Mouse (Mus musculus) MEL (cell line): ENCODE measurements around the gene Tbxas1. TPM values are rescaled to one million over a fixed set of nuclear protein-coding genes. Genes with fewer than 3 reads are reported as not detected.

Experiments used
- DNase-seq: peaks from one replicate; pipeline ENCODE4 v3.0.0; 2011; ENCODE audit warnings: low read depth, low spot score
- H3K27ac ChIP-seq: 2 replicates; pipeline ENCODE4 v1.5.1; 2012; ENCODE audit warnings: low read depth, mild to moderate bottlenecking, control low read depth, low read length, moderate library complexity; ENCODE audit not compliant: control insufficient read depth
- H3K27me3 ChIP-seq, 2 experiments: fragments of 150-350 bp in 1 of 2; sonication (generic) in 1 of 2; 2 replicates each; pipeline ENCODE4 v1.6.1; 2012; ENCODE audit warnings: low read length in 2 of 2, mild to moderate bottlenecking in 2 of 2, improper control_type of control experiment in 1 of 2, moderate library complexity in 1 of 2; ENCODE audit not compliant: insufficient read depth in 2 of 2, control insufficient read depth in 1 of 2
- H3K36me3 ChIP-seq, 2 experiments: 2 replicates each; pipeline ENCODE4 v1.6.1; 2012 to 2014; ENCODE audit warnings: low read length in 2 of 2, improper control_type of control experiment in 1 of 2, inconsistent platforms in 1 of 2, mild to moderate bottlenecking in 1 of 2; ENCODE audit not compliant: insufficient read depth in 2 of 2, control insufficient read depth in 1 of 2
- H3K4me1 ChIP-seq, 2 experiments: fragments of 150-350 bp in 1 of 2; sonication (generic) in 1 of 2; 2 replicates each; pipeline ENCODE4 v1.6.1; 2012; ENCODE audit warnings: low read length in 2 of 2, improper control_type of control experiment in 1 of 2, mild to moderate bottlenecking in 1 of 2; ENCODE audit not compliant: insufficient read depth in 2 of 2, control insufficient read depth in 1 of 2
- H3K4me3 ChIP-seq, 2 experiments: fragments of 150-350 bp in 1 of 2; sonication (generic) in 1 of 2; 2 replicates each; pipeline ENCODE4 v1.5.1; 2012; ENCODE audit warnings: low read depth in 2 of 2, low read length in 2 of 2, mild to moderate bottlenecking in 2 of 2, moderate library complexity in 2 of 2, control low read depth in 1 of 2, improper control_type of control experiment in 1 of 2; ENCODE audit not compliant: control insufficient read depth in 1 of 2, insufficient read depth in 1 of 2
- H3K79me2 ChIP-seq: 2 replicates; pipeline ENCODE4 v1.6.1; 2012; ENCODE audit warnings: mild to moderate bottlenecking, low read length, moderate library complexity; ENCODE audit not compliant: control insufficient read depth, poor library complexity, insufficient read depth
- H3K9ac ChIP-seq: 2 replicates; pipeline ENCODE4 v1.6.1; 2012; ENCODE audit warnings: low read depth, mild to moderate bottlenecking, control low read depth, low read length, moderate library complexity; ENCODE audit not compliant: control insufficient read depth, poor library complexity, severe bottlenecking
- H3K9me3 ChIP-seq: fragments of 150-350 bp; sonication (generic); replicated peaks from 2 replicates; pipeline ENCODE4 v1.6.1; 2012; ENCODE audit warnings: mild to moderate bottlenecking, low read length, improper control_type of control experiment, moderate library complexity; ENCODE audit not compliant: insufficient read depth
- CHD2 ChIP-seq: IDR thresholded peaks from 2 replicates; pipeline ENCODE4 v1.6.1; 2011; ENCODE audit warnings: low read length, improper control_type of control experiment
- CTCF ChIP-seq, 3 experiments: IDR thresholded peaks in 2 of 3; conservative IDR thresholded peaks in 1 of 3; 2 replicates each; pipeline ENCODE4 v1.5.1; 2011 to 2012; ENCODE audit warnings: low read length in 3 of 3, low read depth in 2 of 3, mild to moderate bottlenecking in 2 of 3, improper control_type of control experiment in 1 of 3, inconsistent platforms in 1 of 3, mixed read lengths in 1 of 3, moderate library complexity in 1 of 3; ENCODE audit not compliant: control insufficient read depth in 1 of 3, insufficient read depth in 1 of 3, poor library complexity in 1 of 3, severe bottlenecking in 1 of 3
- ELF1 ChIP-seq: IDR thresholded peaks from 2 replicates; pipeline ENCODE4 v1.6.1; 2014; ENCODE audit warnings: low read depth, mild to moderate bottlenecking, inconsistent platforms, low read length, improper control_type of control experiment, moderate library complexity
- GABPA ChIP-seq: IDR thresholded peaks from 2 replicates; pipeline ENCODE4 v1.6.1; 2012; ENCODE audit warnings: low read depth, mild to moderate bottlenecking, inconsistent platforms, low read length, improper control_type of control experiment, moderate library complexity
- JUND ChIP-seq: IDR thresholded peaks from 2 replicates; pipeline ENCODE4 v1.6.1; 2011; ENCODE audit warnings: low read depth, mild to moderate bottlenecking, improper control_type of control experiment, low read length
- MAZ ChIP-seq: IDR thresholded peaks from 2 replicates; pipeline ENCODE4 v1.6.1; 2012; ENCODE audit warnings: low read depth, mild to moderate bottlenecking, inconsistent platforms, low read length, improper control_type of control experiment
- MEF2A ChIP-seq: IDR thresholded peaks from 2 replicates; pipeline ENCODE4 v1.6.1; 2014; ENCODE audit warnings: low read depth, mild to moderate bottlenecking, inconsistent platforms, low read length, improper control_type of control experiment; ENCODE audit not compliant: poor library complexity, insufficient replicate concordance, severe bottlenecking; ENCODE audit errors: extremely low read depth
- MXI1 ChIP-seq: IDR thresholded peaks from 2 replicates; pipeline ENCODE4 v1.6.1; 2011; ENCODE audit warnings: mild to moderate bottlenecking, low read depth, low read length, improper control_type of control experiment
- POLR2AphosphoS2 ChIP-seq: IDR thresholded peaks from 2 replicates; pipeline ENCODE4 v1.6.1; 2011; ENCODE audit warnings: low read length, improper control_type of control experiment
- RCOR1 ChIP-seq: IDR thresholded peaks from 2 replicates; pipeline ENCODE4 v1.6.1; 2012; ENCODE audit warnings: low read depth, mild to moderate bottlenecking, inconsistent platforms, low read length, improper control_type of control experiment
- SIN3A ChIP-seq: IDR thresholded peaks from 2 replicates; pipeline ENCODE4 v1.6.1; 2012; ENCODE audit warnings: low read length, improper control_type of control experiment, inconsistent platforms
- SMC3 ChIP-seq: IDR thresholded peaks from 2 replicates; pipeline ENCODE4 v1.6.1; 2011; ENCODE audit warnings: low read depth, low read length, improper control_type of control experiment
- TAL1 ChIP-seq: IDR thresholded peaks from 2 replicates; pipeline ENCODE4 v1.6.1; 2012; ENCODE audit warnings: mild to moderate bottlenecking, inconsistent platforms, low read length, moderate library complexity, mixed read lengths
- TCF12 ChIP-seq: IDR thresholded peaks from 2 replicates; pipeline ENCODE4 v1.6.1; 2014; ENCODE audit warnings: low read depth, mild to moderate bottlenecking, inconsistent platforms, low read length, improper control_type of control experiment, moderate library complexity
- UBTF ChIP-seq: IDR thresholded peaks from 2 replicates; pipeline ENCODE4 v1.6.1; 2012; ENCODE audit warnings: low read depth, mild to moderate bottlenecking, inconsistent platforms, low read length, improper control_type of control experiment, moderate library complexity, borderline replicate concordance; ENCODE audit not compliant: insufficient read depth
- USF1 ChIP-seq: IDR thresholded peaks from 2 replicates; pipeline ENCODE4 v1.6.1; 2014; ENCODE audit warnings: low read depth, mild to moderate bottlenecking, inconsistent platforms, low read length, improper control_type of control experiment, moderate library complexity
- ZKSCAN1 ChIP-seq: IDR thresholded peaks from 2 replicates; pipeline ENCODE4 v1.6.1; 2012; ENCODE audit warnings: low read depth, mild to moderate bottlenecking, inconsistent platforms, low read length, improper control_type of control experiment, moderate library complexity
- ZMIZ1 ChIP-seq: IDR thresholded peaks from 2 replicates; pipeline ENCODE4 v1.6.1; 2012; ENCODE audit warnings: low read depth, mild to moderate bottlenecking, inconsistent platforms, low read length, improper control_type of control experiment, moderate library complexity
- polyA plus RNA-seq, 2 experiments: library from polyadenylated mRNA; stranded (reverse) in 1 of 2; unstranded in 1 of 2; fragments of >175 nt in 1 of 2; fragments of >200 nt in 1 of 2; gene quantifications; 2 replicates each; pipeline versions ENCODE4 v1.2.1 to v1.2.4; 2012; ENCODE audit warnings: low replicate concordance in 2 of 2, low read depth in 1 of 2; ENCODE audit not compliant: insufficient read length in 2 of 2, insufficient read depth in 1 of 2, missing spikeins in 1 of 2
- total RNA-seq: library from RNA; depleted of rRNA; stranded (reverse); fragments of 300-350 nt; gene quantifications from 2 replicates; pipeline ENCODE4 v1.2.3, GENCODE M21; 2012

Tbxas1 gene
- total and polyA plus RNA-seq, 3 experiments = 0.54 to 2.7 TPM; not detected in 1

GRCm38 (mm10) chr6:39005945-39006572 is 130.9 kb downstream of the Tbxas1 start:
- TF ChIP-seq CTCF (IDR thresholded peaks at IDR 0.05 in 2 of 3, conservative IDR thresholded peaks at IDR 0.05 in 1 of 3; ENCODE audit: control insufficient read depth in 1 of 3, insufficient read depth in 1 of 3, low read depth in 2 of 3, low read length in 3 of 3, poor library complexity in 1 of 3, severe bottlenecking in 1 of 3) (no peak), ZKSCAN1 (no peak), ELF1 (no peak), USF1 (no peak), TCF12 (no peak), MXI1 (no peak), POLR2AphosphoS2 (no peak), ZMIZ1 (no peak), CHD2 (no peak)
- no peak overlapping the region for H3K9ac ChIP-seq
- H3K27ac ChIP-seq = no peak overlapping the region
- H3K79me2 ChIP-seq = no peaks in the 10 kb centered on the region
- H3K27me3 ChIP-seq = no peaks in the 10 kb centered on the region
- DNase-seq = no peak
- H3K4me1 ChIP-seq = no peaks in the 10 kb centered on the region; a peak in 1 of 4 replicates
- no peaks in the 10 kb centered on the region for H3K9me3 ChIP-seq
- 0 out of 4 replicates have a peak, but pooled peaks cover 0 to 4% of the 10 kb centered on the region in 2 experiments for H3K36me3 ChIP-seq
- H3K4me3 ChIP-seq = no peak overlapping the region

GRCm38 (mm10) chr6:39007223-39007622 is 132.0 kb downstream of the Tbxas1 start:
- H3K79me2 ChIP-seq = no peaks in the 10 kb centered on the region

More at GRCm38 (mm10) chr6:39007223-39007622, 132.0 kb downstream of the Tbxas1 start:
- Histone ChIP-seq H3K9ac (no peak overlapping the region), H3K4me3 (no peak overlapping the region), H3K4me1 (no peaks in the 10 kb centered on the region; a peak in 1 of 4 replicates), H3K27ac (no peak overlapping the region), H3K27me3 (no peaks in the 10 kb centered on the region), H3K9me3 (no peaks in the 10 kb centered on the region), H3K36me3 (0 out of 4 replicates have a peak, but pooled peaks cover 0 to 4% of the 10 kb centered on the region in 2 experiments)
- DNase-seq = peak; percentile 66
- TF ChIP-seq TCF12 (no peak), GABPA (no peak), POLR2AphosphoS2 (no peak), USF1 (no peak), TAL1 (no peak), SMC3 (no peak), RCOR1 (no peak), ZMIZ1 (no peak), MAZ (no peak), ZKSCAN1 (no peak), CTCF (IDR thresholded peaks at IDR 0.05 in 2 of 3, conservative IDR thresholded peaks at IDR 0.05 in 1 of 3; ENCODE audit: control insufficient read depth in 1 of 3, insufficient read depth in 1 of 3, low read depth in 2 of 3, low read length in 3 of 3, poor library complexity in 1 of 3, severe bottlenecking in 1 of 3) (no peak), SIN3A (no peak), JUND (no peak), UBTF (no peak), MEF2A (no peak), MXI1 (no peak)
